In genomic region chr16:25899071-25899470, GRCm38 (mm10) we compare ENCODE assay signal across 15 mouse cellular contexts.
"Had no signal": no experiment of that assay in that cellular context is flagged by ENCODE, and none has a peak within 500 bp of the region (broad histone marks: within the 10 kb centered on the region; RNA-seq: fewer than 3 reads in every experiment).

No protein-coding gene starts in this region.

- H3K4me3 ChIP-seq: layer of hippocampus, adult 2 months; limb, embryonic 13.5 days; liver, embryonic 12.5 days; midbrain, embryonic 10.5 days; myocyte; neural tube, embryonic 15.5 days had no signal

- H3K9ac ChIP-seq: limb, embryonic 13.5 days; liver, embryonic 12.5 days; neural tube, embryonic 15.5 days had no signal

- ATAC-seq: liver, embryonic 12.5 days had no signal

- H3K36me3 ChIP-seq: limb, embryonic 13.5 days; liver, embryonic 12.5 days; midbrain, embryonic 10.5 days; neural tube, embryonic 15.5 days had no signal

- H3K9me3 ChIP-seq: limb, embryonic 13.5 days; liver, embryonic 12.5 days; midbrain, embryonic 10.5 days; neural tube, embryonic 15.5 days had no signal

- H3K27ac ChIP-seq: kidney, postnatal 0 days; layer of hippocampus, adult 2 months; limb, embryonic 13.5 days; liver, embryonic 12.5 days; midbrain, embryonic 10.5 days; neural tube, embryonic 15.5 days had no signal

- H3K4me2 ChIP-seq: limb, embryonic 13.5 days; liver, embryonic 12.5 days; neural tube, embryonic 15.5 days had no signal

- DNase-seq: kidney, adult 11 months; left cerebral cortex, postnatal 4 days; lung, postnatal 4 days; midbrain, embryonic 14.5 days; right cerebral cortex, adult 18-20 months; right cerebral cortex, postnatal 25 days; thymus, adult 18-20 months; thymus, postnatal 14 days had no signal

- H3K27me3 ChIP-seq: limb, embryonic 13.5 days; liver, embryonic 12.5 days; neural tube, embryonic 15.5 days had no signal

- H3K4me1 ChIP-seq: limb, embryonic 13.5 days; liver, embryonic 12.5 days; neural tube, embryonic 15.5 days had no signal
